Mouse (Mus musculus) lung, postnatal 36 days (tissue): ENCODE data around the gene Tmc4.

Experiments used
- DNase-seq: peaks from one replicate; pipeline ENCODE4 v3.0.0; 2022; ENCODE audit warnings: mixed read lengths

Gene Tmc4

GRCm38 (mm10) chr7:3692382-3692986 lies 15.1 kb upstream of the Tmc4 start, which contains the start of gene Tsen34:
Tsen34 (plus strand) TSS chr7:3692863.
- DNase-seq: no peak

- no peak for DNase-seq
These were observed 14.6 kb upstream of the Tmc4 start for GRCm38 (mm10) chr7:3691919-3692318.

GRCm38 (mm10) chr7:3685400-3686187 lies 8.2 kb upstream of the Tmc4 start:
- no peak for DNase-seq

GRCm38 (mm10) chr7:3684698-3685097 lies 7.3 kb upstream of the Tmc4 start:
- no peak for DNase-seq

- no peak for DNase-seq
These were observed 6.7 kb upstream of the Tmc4 start for GRCm38 (mm10) chr7:3683908-3684550.

- no peak for DNase-seq
These were observed 982 bp downstream of the Tmc4 start for GRCm38 (mm10) chr7:3676371-3676770.

- no peak for DNase-seq
These were observed 2.2 kb downstream of the Tmc4 start for GRCm38 (mm10) chr7:3675228-3675548.

GRCm38 (mm10) chr7:3674507-3675227 lies 2.7 kb downstream of the Tmc4 start:
- DNase-seq: peak; percentile 93

GRCm38 (mm10) chr7:3666921-3667391 lies 10.4 kb downstream of the Tmc4 start:
- peak; percentile 28 for DNase-seq

- peak; percentile 99 for DNase-seq
These were observed 11.9 kb downstream of the Tmc4 start, which contains the start of gene Leng1 for GRCm38 (mm10) chr7:3665215-3666114. Leng1 (minus strand) TSS chr7:3665840.

- peak; percentile 17 for DNase-seq
These were observed 12.7 kb downstream of the Tmc4 start for GRCm38 (mm10) chr7:3664524-3665214.

- DNase-seq: no peak
These were observed 18.8 kb downstream of the Tmc4 start for GRCm38 (mm10) chr7:3658578-3658977.

GRCm38 (mm10) chr7:3656966-3657365 lies 20.4 kb downstream of the Tmc4 start:
- no peak for DNase-seq

GRCm38 (mm10) chr7:3646641-3647040 lies 30.7 kb downstream of the Tmc4 start:
- no peak for DNase-seq

- DNase-seq: no peak
These were observed 31.2 kb downstream of the Tmc4 start for GRCm38 (mm10) chr7:3646188-3646587.

GRCm38 (mm10) chr7:3645488-3646025 lies 31.8 kb downstream of the Tmc4 start:
- no peak for DNase-seq

GRCm38 (mm10) chr7:3644672-3645487 lies 32.5 kb downstream of the Tmc4 start, which contains the start of gene Cnot3:
Cnot3 (plus strand) TSS chr7:3645268.
- peak; percentile 99 for DNase-seq

GRCm38 (mm10) chr7:3644348-3644671 lies 33.0 kb downstream of the Tmc4 start:
- no peak for DNase-seq

GRCm38 (mm10) chr7:3643843-3644242 lies 33.5 kb downstream of the Tmc4 start:
- no peak for DNase-seq

GRCm38 (mm10) chr7:3643412-3643811 lies 33.9 kb downstream of the Tmc4 start:
- no peak for DNase-seq
